20 mouse cellular contexts compared by ENCODE assay signal in the genomic region with DNA sequence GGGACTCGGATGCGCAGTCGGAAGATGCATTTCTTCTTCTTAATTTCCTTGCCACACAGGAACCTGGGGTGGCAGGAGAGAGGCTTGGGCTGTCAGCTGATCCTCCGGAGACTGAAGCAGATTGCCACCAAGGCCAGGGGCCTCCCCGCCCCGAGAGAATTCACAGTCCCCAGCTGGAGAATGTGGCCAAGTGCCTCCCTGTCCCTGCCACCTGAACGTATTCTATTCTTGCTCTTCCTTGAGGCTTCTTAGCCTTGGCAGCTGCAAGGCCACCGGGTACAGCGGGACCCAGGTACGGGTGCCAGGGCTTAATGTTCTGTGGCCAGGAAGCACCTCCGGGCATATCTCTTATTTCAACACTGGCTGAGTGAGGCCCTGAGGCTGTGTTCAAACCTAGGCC. TPM values are rescaled to one million over a fixed set of nuclear protein-coding genes. Genes with fewer than 3 reads are reported as not detected.
DNase-seq lines count a peak whose midpoint lies in the region.
"Had no signal": no experiment of that assay in that cellular context is flagged by ENCODE, and none has a peak within 500 bp of the region (broad histone marks: within the 10 kb centered on the region; RNA-seq: fewer than 3 reads in every experiment).

No protein-coding gene starts in this region.

- intact Hi-C loops in gastrocnemius, postnatal 36 days (cut with DNase I): loop anchor here (5.0 kb wide), 2 partner anchors 73 to 117 kb away; no protein-coding TSS in a partner anchor

- DNase-seq in adrenal gland, postnatal 10 days: peak; percentile 39
- no peak for DNase-seq in adrenal gland, postnatal 14 days
- DNase-seq in gastrocnemius, adult 18-20 months (ENCODE audit: low spot score): peak; percentile 25
- no peak for DNase-seq in gastrocnemius, postnatal 36 days
- DNase-seq in ovary, postnatal 36 days (ENCODE audit: low spot score): peak; percentile 33
- no peak for DNase-seq in ovary, adult 18-20 months (ENCODE audit: low spot score)
- DNase-seq in right cerebral cortex, postnatal 25 days: no peak
- DNase-seq: adrenal gland, adult 8-10 months; embryo, embryonic 11 days; gastrocnemius, postnatal 10 days; heart, postnatal 10 days; kidney, adult 11 months; kidney, postnatal 14 days; layer of hippocampus, adult 9-11 months; liver; lung, adult 2 months; lung, postnatal 14 days; thymus, postnatal 14 days had no signal

RNA-seq across cellular contexts. Expression of gene Phf19, which starts 14.1 kb away (rescaled TPM):
- 1 to 10 TPM; 5.8 to 7.6 TPM for total RNA-seq in adrenal gland, postnatal 10 days (2021)
- 4.3 and 5.0 TPM in 2 replicates for total RNA-seq in adrenal gland, postnatal 14 days (2021)
- total RNA-seq in gastrocnemius, adult 18-20 months (2021): under 1 TPM; 0.59 to 0.71 TPM
- under 1 TPM; 0.38 to 0.64 TPM for total RNA-seq in gastrocnemius, postnatal 36 days (2021)

RNA-seq across cellular contexts. Expression of gene Psmd5, which starts 24.9 kb away (rescaled TPM):
- 10 to 100 TPM; 29.7 to 38.5 TPM for total RNA-seq in adrenal gland, postnatal 10 days (2021)
- total RNA-seq in adrenal gland, postnatal 14 days (2021): 32.2 and 39.5 TPM in 2 replicates
- total RNA-seq in gastrocnemius, adult 18-20 months (2021): 10 to 100 TPM; 11.9 to 17.4 TPM
- total RNA-seq in gastrocnemius, postnatal 36 days (2021): 10 to 100 TPM in 1 of 2 experiments, 1 to 10 TPM in 1; 8.8 to 13.3 TPM

RNA-seq across cellular contexts. Expression of gene Cutal, which starts 25.5 kb away (rescaled TPM):
- total RNA-seq in adrenal gland, postnatal 10 days (2021): 10 to 100 TPM in 1 of 2 experiments, 1 to 10 TPM in 1; 4.1 to 11.1 TPM
- total RNA-seq in adrenal gland, postnatal 14 days (2021): 0.38 and 6.5 TPM in 2 replicates
- total RNA-seq in gastrocnemius, adult 18-20 months (2021): under 1 TPM; 0.33 to 0.37 TPM
- under 1 TPM in 1 of 2 experiments, not detected in 1; 0.39 TPM for total RNA-seq in gastrocnemius, postnatal 36 days (2021)
- total RNA-seq: CH12.LX; neutrophil, adult 5-6 weeks had no signal

Comparison
In these comparisons a context has a peak if more than half of its experiments do, and no peak if none do; other contexts are left out.
1. DNase-seq: peak in adrenal gland, postnatal 10 days (single experiment), gastrocnemius, adult 18-20 months (single experiment) and ovary, postnatal 36 days (single experiment); none in adrenal gland, postnatal 14 days (single experiment), gastrocnemius, postnatal 36 days (0 of 2), ovary, adult 18-20 months (single experiment) and right cerebral cortex, postnatal 25 days (single experiment).